Mouse (Mus musculus) c-Kit-negative CD71-positive TER-119-positive erythroid progenitor cells, embryonic 14.5 days (primary cell): ENCODE measurements around the gene Rpl35a.
A peak's percentile ranks its signal among the peaks of the same experiment; 100 is the strongest.
"Not testable (repeated sequence)": the region's sequence is repeated elsewhere in the genome, so short reads cannot be mapped to it uniquely, and the experiment has no call there.

ENCODE experiments used
- DNase-seq: peaks from one replicate; pipeline ENCODE4 v3.0.0-alpha.2; 2013; ENCODE audit warnings: low read depth, low spot score

Rpl35a gene

GRCm38 (mm10) chr16:33056095-33056785 lies at the start of gene Rpl35a, which contains the start of gene Iqcg:
TSS of gene Rpl35a (plus strand) at chr16:33056453.
TSS of gene Iqcg (minus strand) at chr16:33056218.
- DNase-seq, result peak; percentile 86

- no peak for DNase-seq
Observed at GRCm38 (mm10) chr16:33006888-33007287, 49.4 kb upstream of the Rpl35a start.

GRCm38 (mm10) chr16:33007436-33007835 lies 48.8 kb upstream of the Rpl35a start:
- DNase-seq, result no peak

- DNase-seq, result no peak
Observed at GRCm38 (mm10) chr16:33010166-33010565, 46.1 kb upstream of the Rpl35a start.

- DNase-seq, result no peak
Observed at GRCm38 (mm10) chr16:33013801-33014200, 42.5 kb upstream of the Rpl35a start.

- DNase-seq, result no peak
Observed at GRCm38 (mm10) chr16:33014921-33015320, 41.3 kb upstream of the Rpl35a start.

- no peak for DNase-seq
Observed at GRCm38 (mm10) chr16:33015396-33015907, 40.8 kb upstream of the Rpl35a start.

- DNase-seq, result no peak
Observed at GRCm38 (mm10) chr16:33015986-33016385, 40.3 kb upstream of the Rpl35a start.

GRCm38 (mm10) chr16:33017677-33018349 lies 38.4 kb upstream of the Rpl35a start:
- no peak for DNase-seq

GRCm38 (mm10) chr16:33019117-33019770 lies 37.0 kb upstream of the Rpl35a start:
- no peak for DNase-seq

GRCm38 (mm10) chr16:33021381-33021780 lies 34.9 kb upstream of the Rpl35a start:
- no peak for DNase-seq

GRCm38 (mm10) chr16:33023750-33024149 lies 32.5 kb upstream of the Rpl35a start:
- peak; percentile 58 for DNase-seq

- DNase-seq, result no peak
Observed at GRCm38 (mm10) chr16:33024456-33025104, 31.7 kb upstream of the Rpl35a start.

- no peak for DNase-seq
Observed at GRCm38 (mm10) chr16:33026357-33026756, 29.9 kb upstream of the Rpl35a start.

GRCm38 (mm10) chr16:33036006-33036405 lies 20.2 kb upstream of the Rpl35a start:
- DNase-seq, result no peak

- DNase-seq, result no peak
Observed at GRCm38 (mm10) chr16:33042682-33043081, 13.6 kb upstream of the Rpl35a start.

GRCm38 (mm10) chr16:33043268-33043667 lies 13.0 kb upstream of the Rpl35a start:
- DNase-seq, result no peak

- no peak for DNase-seq
Observed at GRCm38 (mm10) chr16:33048004-33048403, 8.2 kb upstream of the Rpl35a start.

GRCm38 (mm10) chr16:33048686-33049085 lies 7.6 kb upstream of the Rpl35a start:
- DNase-seq, result no peak

- no peak for DNase-seq
Observed at GRCm38 (mm10) chr16:33049809-33050208, 6.4 kb upstream of the Rpl35a start.

- no peak for DNase-seq
Observed at GRCm38 (mm10) chr16:33053141-33053540, 3.1 kb upstream of the Rpl35a start.

GRCm38 (mm10) chr16:33054927-33055326 lies 1.3 kb upstream of the Rpl35a start:
- DNase-seq, result not testable (repeated sequence)
